Mouse (Mus musculus): ENCODE data around the gene Spns3.

GRCm38 (mm10) chr11:72507651-72508050, 42.7 kb downstream of the Spns3 start:
- TF ChIP-seq CTCF (IDR thresholded peaks at IDR 0.05; ENCODE audit: extremely low read depth, insufficient read length, insufficient replicate concordance, low read depth, low read length) (no peak), POLR2A (IDR thresholded peaks at IDR 0.05; ENCODE audit: low read depth, low read length) (no peak)
